Mouse (Mus musculus): ENCODE results near the gene Cdadc1. TPM values are rescaled to one million over a fixed set of nuclear protein-coding genes. Genes with fewer than 3 reads are reported as not detected.

Cdadc1 gene
- total RNA-seq, 2 experiments from 2014 or later: 39.3 to 49.8 TPM

- DNase-seq (ENCODE audit: extremely low spot score in 1 of 2, low spot score in 2 of 2): no peak
- intact Hi-C loops (cut with DNase I): loop anchor here (10.0 kb wide), 3 partner anchors 227 to 397 kb away; no protein-coding TSS in a partner anchor
Observed at GRCm38 (mm10) chr14:59551956-59552355, 45.8 kb downstream of the Cdadc1 start.

DNA sequence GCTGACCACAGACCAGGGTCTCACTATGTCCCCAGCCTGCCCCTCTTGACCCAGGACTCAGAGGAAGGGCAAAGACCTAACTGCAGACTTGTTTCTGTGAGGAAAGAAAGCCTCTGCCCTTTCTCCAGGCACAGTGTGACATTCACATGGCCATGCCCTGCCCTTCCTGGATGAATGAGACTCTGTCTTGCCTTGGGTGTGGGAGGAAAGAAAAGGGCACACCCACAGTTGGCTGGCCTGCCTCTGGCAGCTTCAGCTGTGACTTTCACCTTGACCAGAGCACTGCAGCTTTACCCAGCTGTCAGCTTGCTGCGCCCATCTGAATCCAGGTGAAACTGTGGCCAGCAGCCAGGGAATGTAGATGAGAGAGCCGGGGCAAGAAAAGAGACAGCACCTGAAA is 46.9 kb downstream of the Cdadc1 start:
- no peak for DNase-seq (ENCODE audit: extremely low spot score in 1 of 2, low spot score in 2 of 2)
- intact Hi-C loops (cut with DNase I): loop anchor here (10.0 kb wide), 3 partner anchors 226 to 396 kb away; no protein-coding TSS in a partner anchor

- no peak for DNase-seq (ENCODE audit: extremely low spot score in 1 of 2, low spot score in 2 of 2)
- intact Hi-C loops (cut with DNase I): no loop called here
Observed at GRCm38 (mm10) chr14:59549106-59549505, 48.7 kb downstream of the Cdadc1 start.

DNA sequence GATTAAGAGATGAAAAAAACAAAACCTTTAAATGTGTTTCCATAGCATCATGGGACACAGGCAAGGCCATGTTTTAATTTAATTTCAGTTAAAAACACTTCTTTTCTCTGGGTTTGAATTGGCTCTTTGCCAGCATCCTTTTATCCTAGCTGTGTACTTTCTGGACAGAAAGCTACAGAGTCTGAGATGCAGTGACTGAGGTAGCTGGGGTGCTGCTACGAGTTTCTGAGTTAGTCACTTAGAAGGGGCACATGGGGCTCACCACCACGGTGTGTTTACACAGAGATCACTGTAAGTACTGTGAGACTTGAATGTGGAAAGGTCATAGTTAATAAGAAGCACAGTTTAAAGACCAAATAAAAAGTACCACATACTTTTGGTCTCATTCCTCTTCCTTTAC is 49.2 kb downstream of the Cdadc1 start:
- no peak for DNase-seq (ENCODE audit: extremely low spot score in 1 of 2, low spot score in 2 of 2)
- intact Hi-C loops (cut with DNase I): no loop called here

DNA sequence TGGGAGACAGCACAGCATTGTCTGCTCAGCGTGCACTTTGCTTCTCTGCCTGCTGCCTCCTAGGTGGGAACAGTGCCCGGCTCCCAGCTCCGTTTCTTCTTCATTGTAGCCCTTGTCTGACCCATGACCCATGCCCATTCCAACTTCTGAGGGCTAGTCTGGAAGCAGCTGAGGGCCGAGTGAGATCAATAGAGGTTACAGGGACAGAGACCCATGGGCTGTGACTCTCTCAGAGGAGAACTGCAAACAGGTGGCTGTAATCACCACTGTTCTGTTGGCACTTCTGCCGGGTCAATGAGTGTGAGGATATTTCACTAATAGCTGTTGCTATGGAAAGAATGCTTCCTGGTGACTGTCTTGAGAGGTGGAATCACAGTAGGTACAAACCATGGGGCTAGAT is 50.2 kb downstream of the Cdadc1 start:
- intact Hi-C loops (cut with DNase I): no loop called here
- DNase-seq (ENCODE audit: extremely low spot score in 1 of 2, low spot score in 2 of 2): no peak

DNA sequence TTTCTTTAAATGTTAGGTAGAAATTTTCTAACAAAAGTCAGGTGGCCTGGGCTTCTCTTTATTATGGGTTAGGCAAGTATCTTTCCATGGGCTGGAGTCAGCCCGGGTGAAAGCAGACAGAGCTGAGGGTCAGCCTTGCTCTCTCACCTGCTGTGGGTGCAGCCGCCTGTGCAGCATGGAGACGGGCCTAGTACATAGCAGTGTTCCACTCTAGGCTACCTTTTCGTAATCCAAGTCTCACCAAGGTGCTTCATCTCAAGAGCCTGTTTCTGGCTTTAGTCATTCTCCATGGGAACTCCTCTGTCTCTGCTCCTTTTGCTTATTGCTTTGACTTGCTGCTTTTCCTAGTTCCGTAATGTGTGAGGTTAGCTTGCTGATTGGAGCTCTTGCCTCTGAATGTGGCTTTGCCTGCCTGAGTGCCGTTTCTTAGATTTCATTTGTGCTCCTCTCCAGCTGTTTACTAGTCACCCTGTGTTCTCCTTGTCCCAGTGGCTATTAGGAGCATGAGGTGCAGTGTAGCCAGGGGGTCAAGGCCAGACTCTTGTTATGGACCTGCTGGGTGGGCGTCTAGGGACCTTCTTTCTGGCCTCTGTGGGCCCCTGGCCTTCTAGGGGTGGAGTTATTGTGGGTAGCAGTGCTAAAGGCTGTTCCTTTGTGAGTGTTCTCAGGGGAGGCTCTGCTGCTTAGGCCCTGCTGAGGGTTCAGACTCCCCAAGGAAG is 51.4 kb downstream of the Cdadc1 start:
- intact Hi-C loops (cut with DNase I): no loop called here
- DNase-seq (ENCODE audit: extremely low spot score in 1 of 2, low spot score in 2 of 2): no peak

DNA sequence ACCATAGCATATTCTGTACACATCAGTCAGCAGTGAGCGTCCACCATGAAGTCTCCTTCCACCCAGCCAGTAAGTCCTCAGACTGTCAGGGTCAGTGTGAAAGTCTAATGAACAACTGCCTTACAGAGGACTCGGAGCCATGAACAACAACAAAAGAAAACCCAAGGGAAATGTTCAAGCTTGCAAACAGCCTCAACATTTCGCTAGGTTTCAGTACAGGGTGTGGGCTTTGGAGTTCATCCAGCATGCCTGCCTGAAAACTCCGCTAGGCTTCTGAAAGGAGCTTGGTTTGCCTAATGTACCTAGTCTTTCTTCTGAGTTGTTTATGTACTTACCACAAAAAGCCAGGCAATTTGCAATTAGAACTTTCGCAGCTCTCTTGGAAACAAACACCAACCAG is 53.8 kb downstream of the Cdadc1 start:
- DNase-seq (ENCODE audit: extremely low spot score in 1 of 2, low spot score in 2 of 2): no peak
- intact Hi-C loops (cut with DNase I): no loop called here

GRCm38 (mm10) chr14:59543158-59543826 is 54.5 kb downstream of the Cdadc1 start:
- no peak for DNase-seq (ENCODE audit: extremely low spot score in 1 of 2, low spot score in 2 of 2)
- intact Hi-C loops (cut with DNase I): no loop called here

DNA sequence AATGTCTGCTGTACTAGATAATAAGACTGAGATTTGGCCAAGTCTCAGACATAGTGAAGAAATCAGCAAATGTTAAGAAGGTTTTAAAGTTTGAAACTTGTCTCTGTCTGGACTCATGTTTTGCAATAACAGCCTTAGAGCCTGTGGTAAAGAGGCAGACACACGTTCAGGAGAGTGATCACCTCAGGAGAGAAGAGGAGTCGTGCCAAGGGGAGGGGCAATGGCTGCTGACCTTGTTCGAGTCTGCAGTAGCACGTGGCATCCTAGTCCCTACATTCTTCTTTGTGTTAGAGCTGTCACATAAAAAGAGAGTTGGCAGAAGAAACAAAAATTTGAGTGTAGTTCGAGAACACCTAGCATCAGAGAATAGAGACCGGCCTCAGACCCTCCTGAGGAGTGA is 57.0 kb downstream of the Cdadc1 start:
- DNase-seq (ENCODE audit: extremely low spot score in 1 of 2, low spot score in 2 of 2): no peak
- intact Hi-C loops (cut with DNase I): no loop called here

- DNase-seq (ENCODE audit: extremely low spot score in 1 of 2, low spot score in 2 of 2): no peak
- intact Hi-C loops (cut with DNase I): no loop called here
Observed at GRCm38 (mm10) chr14:59540230-59540629, 57.5 kb downstream of the Cdadc1 start.

DNA sequence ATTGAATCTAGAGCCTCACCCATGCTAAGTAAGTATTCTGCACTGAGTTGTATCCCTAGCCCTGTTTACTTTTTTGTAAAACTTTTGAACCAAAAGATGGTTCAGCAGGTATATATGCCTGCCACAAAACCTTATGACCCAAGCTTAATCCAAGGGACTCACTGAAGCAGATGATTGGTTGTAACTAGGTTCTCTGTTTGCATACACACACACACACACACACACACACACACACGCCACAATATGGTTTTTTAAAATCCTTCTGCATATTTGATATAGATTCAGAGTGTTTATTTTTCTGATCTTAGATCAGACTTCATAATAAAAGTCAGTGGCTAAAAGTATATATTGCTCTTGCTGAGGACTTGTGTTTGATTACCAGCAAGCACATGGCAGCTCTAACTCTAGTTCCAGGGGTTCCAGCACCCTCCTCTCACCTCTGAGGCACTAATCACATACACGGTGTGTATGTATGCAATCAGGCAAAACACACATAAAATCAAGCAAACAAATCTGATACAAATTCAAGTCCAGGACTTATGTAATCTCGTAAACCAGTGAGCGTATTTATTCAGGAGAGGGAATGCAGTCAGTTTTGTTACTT is 59.8 kb downstream of the Cdadc1 start:
- no peak for DNase-seq (ENCODE audit: extremely low spot score in 1 of 2, low spot score in 2 of 2)
- intact Hi-C loops (cut with DNase I): no loop called here

GRCm38 (mm10) chr14:59533908-59534307 is 63.9 kb downstream of the Cdadc1 start:
- intact Hi-C loops (cut with DNase I): no loop called here
- no peak for DNase-seq (ENCODE audit: extremely low spot score in 1 of 2, low spot score in 2 of 2)

- intact Hi-C loops (cut with DNase I): no loop called here
- DNase-seq (ENCODE audit: extremely low spot score in 1 of 2, low spot score in 2 of 2): no peak
Observed at GRCm38 (mm10) chr14:59532986-59533385, 64.8 kb downstream of the Cdadc1 start.

DNA sequence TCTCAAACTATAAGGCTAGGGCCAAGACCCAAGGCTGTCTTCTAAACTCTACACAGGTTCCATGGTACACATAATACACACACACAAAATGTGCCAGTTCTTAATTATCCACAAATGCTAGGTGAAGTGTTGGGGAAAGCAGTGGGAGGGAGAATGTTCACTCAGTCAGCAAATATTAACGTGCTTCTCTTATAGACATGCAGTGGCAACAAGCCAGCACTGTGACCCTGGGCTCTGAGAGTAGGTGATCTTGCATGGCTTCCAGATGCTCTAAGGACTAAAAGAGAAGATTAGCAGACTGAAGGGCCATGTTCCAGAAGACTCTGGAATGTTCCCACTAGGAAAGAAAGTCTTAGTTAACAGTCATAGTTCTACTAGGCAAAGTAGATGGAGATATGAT is 67.0 kb downstream of the Cdadc1 start:
- no peak for DNase-seq (ENCODE audit: extremely low spot score in 1 of 2, low spot score in 2 of 2)
- intact Hi-C loops (cut with DNase I): no loop called here

- no peak for DNase-seq (ENCODE audit: extremely low spot score in 1 of 2, low spot score in 2 of 2)
- intact Hi-C loops (cut with DNase I): no loop called here
Observed at GRCm38 (mm10) chr14:59525843-59526242, 71.9 kb downstream of the Cdadc1 start.

DNA sequence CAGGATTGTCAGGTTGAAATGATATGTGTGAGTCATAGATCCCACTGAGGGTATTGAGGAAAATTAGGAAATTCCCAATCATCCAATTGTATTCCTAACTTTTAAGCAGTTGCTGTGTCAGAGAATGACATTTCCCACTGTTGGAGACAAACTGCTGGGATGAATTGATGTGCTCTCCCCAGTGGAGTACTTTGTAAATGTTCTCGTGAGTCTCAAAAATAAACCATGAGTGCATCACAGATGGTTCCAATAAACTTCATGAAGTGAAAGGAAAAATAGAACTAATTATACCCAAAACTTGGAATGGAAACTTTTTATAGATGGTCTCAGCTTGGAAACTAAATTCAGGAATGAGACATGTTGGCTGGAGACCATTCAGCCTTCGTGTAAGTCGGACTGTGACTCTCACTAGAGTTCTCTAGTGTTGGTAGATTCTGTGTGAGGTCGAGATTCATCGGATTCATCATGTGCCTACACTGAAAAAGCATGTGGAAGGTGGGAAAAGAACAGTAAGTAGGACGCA is 83.8 kb downstream of the Cdadc1 start:
- intact Hi-C loops (cut with DNase I): no loop called here
- DNase-seq (ENCODE audit: extremely low spot score in 1 of 2, low spot score in 2 of 2): peak in 1 of 2 experiments; percentile 20

Measured in left cerebral cortex, postnatal 10 days (tissue).